Mouse (Mus musculus) myocyte (in vitro differentiated cells): ENCODE measurements around the gene Platr17.
"Not testable (repeated sequence)": the region's sequence is repeated elsewhere in the genome, so short reads cannot be mapped to it uniquely, and the experiment has no call there.

Experiments used
- E2F4 ChIP-seq: IDR thresholded peaks from one replicate; pipeline ENCODE4 v1.6.1; 2011; ENCODE audit warnings: mild to moderate bottlenecking, control low read depth, moderate library complexity; ENCODE audit not compliant: insufficient read depth
- MAX ChIP-seq: IDR thresholded peaks from one replicate; pipeline ENCODE4 v1.6.1; 2011; ENCODE audit warnings: low read depth, mild to moderate bottlenecking, control low read depth
- MYOD1 ChIP-seq, 3 experiments: IDR thresholded peaks; one replicate each; pipeline ENCODE4 v1.6.1; 2011; ENCODE audit warnings: control low read depth in 2 of 3, low read depth in 2 of 3, mild to moderate bottlenecking in 2 of 3, moderate library complexity in 1 of 3; ENCODE audit not compliant: insufficient read length in 2 of 3, control insufficient read depth in 1 of 3
- MYOG ChIP-seq, 3 experiments: IDR thresholded peaks; one replicate each; pipeline ENCODE4 v1.6.1; 2011; ENCODE audit warnings: control low read depth in 2 of 3, low read depth in 2 of 3, mild to moderate bottlenecking in 2 of 3; ENCODE audit not compliant: insufficient read length in 2 of 3, control insufficient read depth in 1 of 3, insufficient read depth in 1 of 3
- POLR2A ChIP-seq: IDR thresholded peaks from one replicate; pipeline ENCODE4 v1.6.1; 2011; ENCODE audit warnings: low read depth, mild to moderate bottlenecking, control low read depth, moderate library complexity; ENCODE audit not compliant: insufficient read length
- REST ChIP-seq: IDR thresholded peaks from one replicate; pipeline ENCODE4 v1.6.1; 2011; ENCODE audit warnings: mild to moderate bottlenecking, control low read depth, moderate library complexity; ENCODE audit not compliant: insufficient read depth, insufficient read length
- TCF12 ChIP-seq: IDR thresholded peaks from one replicate; pipeline ENCODE4 v1.6.1; 2011; ENCODE audit warnings: mild to moderate bottlenecking, control low read depth; ENCODE audit not compliant: poor library complexity, insufficient read depth, severe bottlenecking
- USF1 ChIP-seq: IDR thresholded peaks from one replicate; pipeline ENCODE4 v1.6.1; 2011; ENCODE audit warnings: low read depth, mild to moderate bottlenecking, control low read depth, moderate library complexity

DNA sequence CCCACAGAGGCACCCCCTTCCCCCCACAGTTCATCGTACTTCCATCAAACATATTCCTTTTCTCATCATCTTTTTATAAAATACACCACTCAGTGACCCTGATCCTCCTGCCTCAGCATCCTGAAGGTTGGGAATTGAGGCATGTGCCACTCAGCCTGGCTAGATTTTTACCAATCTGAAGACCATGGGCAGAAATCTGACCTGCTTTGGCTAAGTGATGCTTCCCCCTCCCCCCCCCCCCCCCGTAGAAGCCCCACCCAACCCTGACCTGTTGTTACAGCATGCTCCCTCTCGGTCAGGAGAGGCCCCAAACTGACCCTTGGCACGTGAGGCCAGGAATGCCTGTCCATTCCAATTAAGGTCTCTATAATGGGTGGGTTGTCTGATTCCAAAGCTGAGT lies at the start of gene Platr17:
- not testable (repeated sequence) for TF ChIP-seq E2F4; TCF12; POLR2A; USF1; MAX; MYOD1 (IDR thresholded peaks at IDR 0.05; ENCODE audit: control insufficient read depth in 1 of 3, insufficient read length in 2 of 3, low read depth in 2 of 3); MYOG (IDR thresholded peaks at IDR 0.05; ENCODE audit: control insufficient read depth in 1 of 3, insufficient read depth in 1 of 3, insufficient read length in 2 of 3, low read depth in 2 of 3); REST
